In genomic region chr12:30884622-30885230, GRCm38 (mm10) we compare ENCODE assay signal across 9 mouse cellular contexts. TPM values are rescaled to one million over a fixed set of nuclear protein-coding genes. Genes with fewer than 3 reads are reported as not detected.
DNase-seq lines count a peak whose midpoint lies in the region; ATAC-seq and TF ChIP-seq lines count a peak whose summit lies in the region.
"Had no signal": no experiment of that assay in that cellular context is flagged by ENCODE, and none has a peak within 500 bp of the region (broad histone marks: within the 10 kb centered on the region; RNA-seq: fewer than 3 reads in every experiment).

No protein-coding gene starts in this region.

- H3K36me3 ChIP-seq in kidney, embryonic 15.5 days, result no peaks in the 10 kb centered on the region
- H3K36me3 ChIP-seq in embryonic facial prominence, embryonic 11.5 days (replicated peaks; ENCODE audit: control insufficient read depth, insufficient read depth, low read depth, low read length), result no peaks in the 10 kb centered on the region
- no peaks in the 10 kb centered on the region for H3K36me3 ChIP-seq in intestine, embryonic 16.5 days (ENCODE audit: control insufficient read depth, insufficient read depth, low read length)
- no peaks in the 10 kb centered on the region for H3K36me3 ChIP-seq in neural tube, embryonic 12.5 days

- no peak overlapping the region for H3K27ac ChIP-seq in kidney, embryonic 15.5 days
- no peak overlapping the region for H3K27ac ChIP-seq in embryonic facial prominence, embryonic 11.5 days (replicated peaks; ENCODE audit: low read depth, low read length)
- H3K27ac ChIP-seq in intestine, embryonic 16.5 days (ENCODE audit: low read length), result no peak overlapping the region
- no peak overlapping the region for H3K27ac ChIP-seq in neural tube, embryonic 12.5 days

- H3K4me2 ChIP-seq in kidney, embryonic 15.5 days, result peak overlapping the region; percentile 94
- H3K4me2 ChIP-seq in embryonic facial prominence, embryonic 11.5 days (ENCODE audit: low read depth, low read length), result peak overlapping the region; percentile 98
- H3K4me2 ChIP-seq in intestine, embryonic 16.5 days (ENCODE audit: low read depth, low read length), result peak overlapping the region; percentile 94
- H3K4me2 ChIP-seq in neural tube, embryonic 12.5 days (replicated peaks), result peak overlapping the region; percentile 99

- peaks cover 16% of the 10 kb centered on the region for H3K4me1 ChIP-seq in kidney, embryonic 15.5 days
- peaks cover 3% of the 10 kb centered on the region; the same call in 1 of the 2 replicates for H3K4me1 ChIP-seq in embryonic facial prominence, embryonic 11.5 days (ENCODE audit: control insufficient read depth, insufficient read depth, low read length)
- H3K4me1 ChIP-seq in intestine, embryonic 16.5 days (ENCODE audit: control insufficient read depth, insufficient read depth, low read length), result peaks cover 12% of the 10 kb centered on the region
- H3K4me1 ChIP-seq in neural tube, embryonic 12.5 days, result peaks cover 13% of the 10 kb centered on the region
- peaks cover 2% of the 10 kb centered on the region for H3K4me1 ChIP-seq in lung, adult 2 months (ENCODE audit: control insufficient read depth, insufficient read depth, low read length)

- H3K9ac ChIP-seq in kidney, embryonic 15.5 days, result peak overlapping the region; percentile 38
- peak overlapping the region; percentile 65 for H3K9ac ChIP-seq in embryonic facial prominence, embryonic 11.5 days (replicated peaks; ENCODE audit: low read length)
- H3K9ac ChIP-seq in intestine, embryonic 16.5 days (ENCODE audit: low read depth, low read length), result peak overlapping the region; percentile 49
- H3K9ac ChIP-seq in neural tube, embryonic 12.5 days, result peak overlapping the region; percentile 45

- TF ChIP-seq POLR2A in lung, adult 2 months (IDR thresholded peaks at IDR 0.05; ENCODE audit: borderline replicate concordance, extremely low read depth, low read depth, low read length), result no peak

- no peaks in the 10 kb centered on the region for H3K9me3 ChIP-seq in kidney, embryonic 15.5 days (replicated peaks)
- no peaks in the 10 kb centered on the region for H3K9me3 ChIP-seq in embryonic facial prominence, embryonic 11.5 days (replicated peaks; ENCODE audit: control insufficient read depth, low read length)
- no peaks in the 10 kb centered on the region for H3K9me3 ChIP-seq in intestine, embryonic 16.5 days (ENCODE audit: control insufficient read depth, low read length)
- H3K9me3 ChIP-seq in neural tube, embryonic 12.5 days, result no peaks in the 10 kb centered on the region

- DNase-seq in kidney, adult 11 months, result no peak
- DNase-seq in embryonic facial prominence, embryonic 11.5 days (ENCODE audit: low spot score), result peak; percentile 45
- no peak for DNase-seq in adrenal gland, adult (ENCODE audit: inconsistent age in 2 of 2, low spot score in 1 of 2)
- DNase-seq in right cerebral cortex, postnatal 25 days, result no peak
- DNase-seq in lung, adult 2 months, result no peak

- peaks cover 80% of the 10 kb centered on the region for H3K27me3 ChIP-seq in kidney, embryonic 15.5 days
- H3K27me3 ChIP-seq in embryonic facial prominence, embryonic 11.5 days (ENCODE audit: control insufficient read depth, insufficient read depth, low read length), result peaks cover 21% of the 10 kb centered on the region; the same call in 1 of the 2 replicates
- peaks cover 39% of the 10 kb centered on the region for H3K27me3 ChIP-seq in intestine, embryonic 16.5 days (replicated peaks; ENCODE audit: control insufficient read depth, insufficient read depth, low read length)
- peaks cover 39% of the 10 kb centered on the region for H3K27me3 ChIP-seq in neural tube, embryonic 12.5 days (replicated peaks)

- peak overlapping the region; percentile 51 for H3K4me3 ChIP-seq in kidney, embryonic 15.5 days (replicated peaks)
- peak overlapping the region; percentile 55 for H3K4me3 ChIP-seq in embryonic facial prominence, embryonic 11.5 days (ENCODE audit: low read depth, low read length)
- H3K4me3 ChIP-seq in intestine, embryonic 16.5 days (ENCODE audit: low read length), result peak overlapping the region; percentile 59
- peak overlapping the region; percentile 48 for H3K4me3 ChIP-seq in neural tube, embryonic 12.5 days
- H3K4me3 ChIP-seq in lung, adult 2 months (replicated peaks; ENCODE audit: extremely low read depth, low read depth, low read length), result no peak overlapping the region

- peak; percentile 66 for ATAC-seq in kidney, embryonic 15.5 days (replicated peaks; ENCODE audit: low FRiP score)
- ATAC-seq in embryonic facial prominence, embryonic 11.5 days (replicated peaks; ENCODE audit: insufficient number of reproducible peaks, low FRiP score, low TSS enrichment, low read depth), result peak; percentile 73; the same call in 1 of the 2 replicates
- peak; percentile 53; the same call in 1 of the 2 replicates for ATAC-seq in intestine, embryonic 16.5 days
- ATAC-seq in neural tube, embryonic 12.5 days (ENCODE audit: low FRiP score, low read depth), result peak; percentile 56; the same call in 1 of the 2 replicates

- TF ChIP-seq CTCF in lung, adult 2 months (IDR thresholded peaks at IDR 0.05; ENCODE audit: insufficient read depth, low read length), result no peak

- 6% methylated on average over 39 of the region's 39 CpGs for WGBS in kidney, embryonic 15.5 days
- 9% methylated on average over 39 of the region's 39 CpGs for WGBS in embryonic facial prominence, embryonic 11.5 days
- WGBS in intestine, embryonic 16.5 days, result 9% methylated on average over 39 of the region's 39 CpGs
- WGBS in neural tube, embryonic 12.5 days, result 9% methylated on average over 39 of the region's 39 CpGs
- 10% methylated on average over 39 of the region's 39 CpGs for WGBS in lung, adult 2 months

RNA-seq across cellular contexts. Expression of gene Alkal2, which starts 0.6 kb away (rescaled TPM):
- 0.12 and 0.55 TPM in 2 replicates for polyA plus RNA-seq in kidney, embryonic 15.5 days (2015; fragmentation: Nextera tagmentation; extraction: Ambion mirVana)
- 12.7 and 14.4 TPM in 2 replicates for polyA plus RNA-seq in embryonic facial prominence, embryonic 11.5 days (2014; fragmentation: Nextera tagmentation; extraction: Ambion mirVana)
- 0.67 and 1.3 TPM in 2 replicates for polyA plus RNA-seq in intestine, embryonic 16.5 days (2015; fragmentation: Nextera tagmentation; extraction: Ambion mirVana)
- 0.14 and 0.51 TPM in 2 replicates for polyA plus RNA-seq in neural tube, embryonic 12.5 days (2016; fragmentation: Nextera tagmentation; extraction: Ambion mirVana)
- 0.14 and 0.24 TPM in 2 replicates for polyA plus RNA-seq in lung, adult 2 months (2012; rRNA removed)
- polyA plus RNA-seq: spleen, adult 2 months had no signal

RNA-seq across cellular contexts. Expression of gene Acp1, which starts 26.7 kb away (rescaled TPM):
- 168 and 188 TPM in 2 replicates for polyA plus RNA-seq in kidney, embryonic 15.5 days (2015; fragmentation: Nextera tagmentation; extraction: Ambion mirVana)
- 202 and 207 TPM in 2 replicates for polyA plus RNA-seq in embryonic facial prominence, embryonic 11.5 days (2014; fragmentation: Nextera tagmentation; extraction: Ambion mirVana)
- 167 and 172 TPM in 2 replicates for polyA plus RNA-seq in intestine, embryonic 16.5 days (2015; fragmentation: Nextera tagmentation; extraction: Ambion mirVana)
- polyA plus RNA-seq in neural tube, embryonic 12.5 days (2016; fragmentation: Nextera tagmentation; extraction: Ambion mirVana), result 131 and 134 TPM in 2 replicates
- 5.0 and 12.1 TPM in 2 replicates for polyA plus RNA-seq in lung, adult 2 months (2012; rRNA removed)

RNA-seq across cellular contexts. Expression of gene Sh3yl1, which starts 26.7 kb away (rescaled TPM):
- 25.2 and 27.5 TPM in 2 replicates for polyA plus RNA-seq in kidney, embryonic 15.5 days (2015; fragmentation: Nextera tagmentation; extraction: Ambion mirVana)
- 22.0 and 23.2 TPM in 2 replicates for polyA plus RNA-seq in embryonic facial prominence, embryonic 11.5 days (2014; fragmentation: Nextera tagmentation; extraction: Ambion mirVana)
- 24.9 and 30.1 TPM in 2 replicates for polyA plus RNA-seq in intestine, embryonic 16.5 days (2015; fragmentation: Nextera tagmentation; extraction: Ambion mirVana)
- polyA plus RNA-seq in neural tube, embryonic 12.5 days (2016; fragmentation: Nextera tagmentation; extraction: Ambion mirVana), result 31.7 and 32.0 TPM in 2 replicates
- 1.4 and 2.6 TPM in 2 replicates for polyA plus RNA-seq in lung, adult 2 months (2012; rRNA removed)

Comparison
In these comparisons a context has a peak if more than half of its experiments do, and no peak if none do; other contexts are left out.
1. RNA of gene Acp1, which starts 26.7 kb away (polyA plus RNA-seq): 202 to 207 TPM in embryonic facial prominence, embryonic 11.5 days, 167 to 172 TPM in intestine, embryonic 16.5 days, 168 to 188 TPM in kidney, embryonic 15.5 days and 131 to 134 TPM in neural tube, embryonic 12.5 days; 5.0 to 12.1 TPM in lung, adult 2 months; every median in the first group is over 10 times any median in the second.
2. Peak in every context shown above with its lines, with median percentiles within 50 percentile points of each other: ATAC-seq, H3K4me2 ChIP-seq and H3K9ac ChIP-seq.